Mouse (Mus musculus) myocyte (in vitro differentiated cells): ENCODE results near the gene Gltp. TPM values are rescaled to one million over a fixed set of nuclear protein-coding genes. Genes with fewer than 3 reads are reported as not detected.

Experiments used
- H3K27me3 ChIP-seq: one replicate; pipeline ENCODE4 v1.6.1; 2011; ENCODE audit not compliant: control insufficient read depth, insufficient read depth, insufficient read length
- H3K36me3 ChIP-seq: one replicate; pipeline ENCODE4 v1.6.1; 2011; ENCODE audit not compliant: control insufficient read depth, insufficient read depth
- H3K4me2 ChIP-seq: one replicate; pipeline ENCODE4 v1.6.1; 2011; ENCODE audit warnings: low read depth, control low read depth
- H3K4me3 ChIP-seq: one replicate; pipeline ENCODE4 v1.5.1; 2011; ENCODE audit warnings: mild to moderate bottlenecking, control low read depth, moderate library complexity
- H3K79me2 ChIP-seq: one replicate; pipeline ENCODE4 v1.6.1; 2011; ENCODE audit not compliant: control insufficient read depth, insufficient read depth
- H3ac ChIP-seq: one replicate; pipeline ENCODE4 v1.6.1; 2011; ENCODE audit not compliant: control insufficient read depth, insufficient read length
- CEBPB ChIP-seq: IDR thresholded peaks from 2 replicates; pipeline ENCODE4 v1.6.1; 2011; ENCODE audit warnings: mild to moderate bottlenecking, moderate library complexity; ENCODE audit not compliant: poor library complexity, insufficient read depth, severe bottlenecking
- E2F4 ChIP-seq: IDR thresholded peaks from one replicate; pipeline ENCODE4 v1.6.1; 2011; ENCODE audit warnings: mild to moderate bottlenecking, control low read depth, moderate library complexity; ENCODE audit not compliant: insufficient read depth
- MAX ChIP-seq: IDR thresholded peaks from one replicate; pipeline ENCODE4 v1.6.1; 2011; ENCODE audit warnings: low read depth, mild to moderate bottlenecking, control low read depth
- MYOD1 ChIP-seq, 3 experiments: IDR thresholded peaks; one replicate each; pipeline ENCODE4 v1.6.1; 2011; ENCODE audit warnings: control low read depth in 2 of 3, low read depth in 2 of 3, mild to moderate bottlenecking in 2 of 3, moderate library complexity in 1 of 3; ENCODE audit not compliant: insufficient read length in 2 of 3, control insufficient read depth in 1 of 3
- MYOG ChIP-seq, 3 experiments: IDR thresholded peaks; one replicate each; pipeline ENCODE4 v1.6.1; 2011; ENCODE audit warnings: control low read depth in 2 of 3, low read depth in 2 of 3, mild to moderate bottlenecking in 2 of 3; ENCODE audit not compliant: insufficient read length in 2 of 3, control insufficient read depth in 1 of 3, insufficient read depth in 1 of 3
- POLR2A ChIP-seq: IDR thresholded peaks from one replicate; pipeline ENCODE4 v1.6.1; 2011; ENCODE audit warnings: low read depth, mild to moderate bottlenecking, control low read depth, moderate library complexity; ENCODE audit not compliant: insufficient read length
- POLR2AphosphoS2 ChIP-seq: IDR thresholded peaks from one replicate; pipeline ENCODE4 v1.6.1; 2011; ENCODE audit warnings: low read depth, control low read depth; ENCODE audit not compliant: insufficient read length
- REST ChIP-seq: IDR thresholded peaks from one replicate; pipeline ENCODE4 v1.6.1; 2011; ENCODE audit warnings: mild to moderate bottlenecking, control low read depth, moderate library complexity; ENCODE audit not compliant: insufficient read depth, insufficient read length
- SRF ChIP-seq: IDR thresholded peaks from one replicate; pipeline ENCODE4 v1.6.1; 2011; ENCODE audit warnings: low read depth; ENCODE audit not compliant: control insufficient read depth, insufficient read length
- TCF12 ChIP-seq: IDR thresholded peaks from one replicate; pipeline ENCODE4 v1.6.1; 2011; ENCODE audit warnings: mild to moderate bottlenecking, control low read depth; ENCODE audit not compliant: poor library complexity, insufficient read depth, severe bottlenecking
- TCF3 ChIP-seq: IDR thresholded peaks from one replicate; pipeline ENCODE4 v1.6.1; 2011; ENCODE audit warnings: low read depth, control low read depth; ENCODE audit not compliant: insufficient read length
- USF1 ChIP-seq: IDR thresholded peaks from one replicate; pipeline ENCODE4 v1.6.1; 2011; ENCODE audit warnings: low read depth, mild to moderate bottlenecking, control low read depth, moderate library complexity
- polyA plus RNA-seq: library from polyadenylated mRNA; unstranded; fragments of >200 nt; fragmentation: generic; extraction: Trizol; gene quantifications from one replicate; pipeline ENCODE4 v1.2.1, GENCODE M21; 2012; ENCODE audit warnings: missing spikeins

Gene Gltp
- polyA plus RNA-seq, 1 experiment = 45.2 TPM

DNA sequence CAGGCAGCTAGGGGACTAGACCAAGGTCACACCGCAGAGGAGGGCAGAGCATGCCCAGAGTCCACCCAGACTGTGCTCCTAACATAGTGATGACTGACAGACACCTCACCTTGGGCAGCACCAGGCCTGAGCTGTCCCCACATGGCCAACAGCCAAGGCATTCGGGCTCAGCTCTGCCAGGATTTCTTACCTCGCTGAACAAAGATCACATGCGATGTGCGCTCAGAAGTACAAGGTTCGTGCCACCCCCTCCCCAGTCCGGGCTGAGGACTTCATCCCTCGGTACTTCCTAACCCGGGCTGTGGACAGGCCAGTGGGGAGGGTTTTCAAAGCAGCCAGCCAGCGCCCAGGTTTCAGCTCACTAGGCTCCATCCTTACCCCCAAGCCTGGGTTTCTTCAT lies 33.4 kb downstream of the Gltp start:
- Histone ChIP-seq H3K4me3 (no peak overlapping the region), H3K4me2 (no peak overlapping the region), H3K36me3 (no peaks in the 10 kb centered on the region), H3ac (no peak overlapping the region), H3K27me3 (peaks cover 14% of the 10 kb centered on the region), H3K79me2 (no peaks in the 10 kb centered on the region)
- TF ChIP-seq E2F4 = no peak
- TF ChIP-seq TCF3 = no peak
- no peak for TF ChIP-seq SRF
- no peak for TF ChIP-seq MYOD1 (IDR thresholded peaks at IDR 0.05; ENCODE audit: control insufficient read depth in 1 of 3, insufficient read length in 2 of 3, low read depth in 2 of 3)
- no peak for TF ChIP-seq MYOG (IDR thresholded peaks at IDR 0.05; ENCODE audit: control insufficient read depth in 1 of 3, insufficient read depth in 1 of 3, insufficient read length in 2 of 3, low read depth in 2 of 3)
- no peak for TF ChIP-seq CEBPB
- TF ChIP-seq POLR2A = no peak
- TF ChIP-seq USF1 = no peak
- TF ChIP-seq TCF12 = no peak
- TF ChIP-seq POLR2AphosphoS2 = no peak
- TF ChIP-seq MAX = no peak
- TF ChIP-seq REST = no peak

DNA sequence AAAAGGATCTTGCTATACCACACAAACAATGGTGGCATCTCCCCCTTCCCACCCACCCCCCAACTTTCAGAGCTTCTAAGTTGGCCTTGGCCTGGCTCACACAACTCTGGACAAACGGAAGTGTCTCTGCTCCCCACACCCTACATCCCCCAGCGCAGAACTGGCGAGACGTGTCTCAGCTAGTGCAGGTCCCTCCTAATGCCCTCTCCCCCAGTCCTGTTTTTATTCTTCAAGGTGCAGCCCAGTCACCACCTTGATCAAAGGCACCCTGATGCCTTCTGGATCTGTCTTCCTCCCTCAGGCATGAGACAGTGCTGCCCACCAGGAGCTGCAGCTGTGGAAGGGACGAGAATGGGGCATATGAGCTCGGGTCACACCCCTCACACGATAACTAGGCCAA lies 34.5 kb downstream of the Gltp start:
- H3K4me3 ChIP-seq = no peak overlapping the region
- no peak overlapping the region for H3ac ChIP-seq
- no peaks in the 10 kb centered on the region for H3K36me3 ChIP-seq
- no peaks in the 10 kb centered on the region for H3K79me2 ChIP-seq
- H3K27me3 ChIP-seq = peaks cover 14% of the 10 kb centered on the region
- no peak for TF ChIP-seq CEBPB
- no peak for TF ChIP-seq MYOD1 (IDR thresholded peaks at IDR 0.05; ENCODE audit: control insufficient read depth in 1 of 3, insufficient read length in 2 of 3, low read depth in 2 of 3)
- TF ChIP-seq E2F4 = no peak
- TF ChIP-seq USF1 = no peak
- TF ChIP-seq TCF3 = no peak
- no peak for TF ChIP-seq REST
- no peak overlapping the region for H3K4me2 ChIP-seq

DNA sequence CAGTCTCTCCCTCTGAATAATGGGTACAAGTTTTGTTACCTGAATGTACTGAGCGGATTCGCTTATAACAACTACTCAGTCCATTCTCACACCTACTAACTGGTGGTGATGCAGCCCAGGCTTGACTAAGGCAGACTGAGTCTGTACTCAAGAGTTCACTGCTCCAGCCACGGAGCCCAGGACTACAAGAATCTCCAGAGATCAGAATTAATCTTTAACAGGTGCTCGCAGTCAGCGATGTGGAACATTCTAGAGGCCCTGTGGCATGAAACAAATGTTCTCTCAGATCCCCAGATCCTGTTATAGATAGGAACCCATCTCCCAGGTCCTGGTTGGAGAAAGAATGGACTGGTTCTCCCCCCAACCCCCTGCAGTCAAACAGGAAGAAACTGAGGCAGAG lies 35.1 kb downstream of the Gltp start:
- H3K36me3 ChIP-seq = no peaks in the 10 kb centered on the region
- H3K27me3 ChIP-seq = peaks cover 14% of the 10 kb centered on the region
- no peaks in the 10 kb centered on the region for H3K79me2 ChIP-seq
- H3K4me2 ChIP-seq = no peak overlapping the region
- H3K4me3 ChIP-seq = no peak overlapping the region
- no peak for TF ChIP-seq MAX
- no peak for TF ChIP-seq MYOG (IDR thresholded peaks at IDR 0.05; ENCODE audit: control insufficient read depth in 1 of 3, insufficient read depth in 1 of 3, insufficient read length in 2 of 3, low read depth in 2 of 3)
- TF ChIP-seq SRF = no peak
- no peak for TF ChIP-seq E2F4
- no peak for TF ChIP-seq CEBPB
- no peak for TF ChIP-seq TCF3
- no peak for TF ChIP-seq POLR2AphosphoS2
- no peak for TF ChIP-seq POLR2A
- TF ChIP-seq TCF12 = no peak
- TF ChIP-seq MYOD1 (IDR thresholded peaks at IDR 0.05; ENCODE audit: control insufficient read depth in 1 of 3, insufficient read length in 2 of 3, low read depth in 2 of 3) = no peak
- no peak for TF ChIP-seq REST
- no peak for TF ChIP-seq USF1
- H3ac ChIP-seq = no peak overlapping the region

DNA sequence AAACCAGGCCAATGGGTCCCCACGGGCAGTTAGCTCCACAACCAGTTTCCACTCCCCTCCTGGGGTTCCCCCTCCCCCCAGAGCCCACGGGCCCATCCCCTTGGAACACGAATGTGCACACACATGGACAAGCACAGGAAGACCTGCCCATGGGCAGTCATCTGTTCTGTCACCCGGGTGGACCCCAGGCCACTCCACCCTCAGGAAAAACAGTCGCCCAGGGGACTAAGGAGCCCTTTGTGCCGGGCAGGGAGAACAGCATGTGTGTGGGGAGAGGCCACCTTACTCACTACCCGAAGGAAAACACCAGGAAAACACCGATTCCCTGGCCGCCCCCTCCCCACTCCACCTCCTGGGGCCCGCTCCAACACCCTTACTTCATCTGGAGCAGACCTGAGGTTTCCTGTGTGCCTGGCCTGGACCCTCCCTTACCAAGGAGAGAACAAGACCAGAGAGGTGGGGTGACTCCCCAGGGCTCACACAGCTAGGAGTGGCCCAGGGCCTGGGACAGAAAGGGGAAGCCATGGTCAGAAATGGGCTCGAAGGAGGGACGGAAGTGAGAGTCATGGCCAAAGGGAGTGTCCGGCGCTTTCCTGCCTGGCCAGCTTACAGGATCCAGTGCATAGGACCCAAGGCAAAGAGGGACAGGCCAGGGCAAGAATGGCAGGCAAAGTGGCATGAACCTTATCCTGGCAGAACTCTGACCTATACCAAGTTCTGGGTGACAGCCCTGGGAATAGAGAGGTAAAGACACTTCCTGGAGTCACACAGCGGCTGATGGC lies 36.9 kb downstream of the Gltp start:
- H3K27me3 ChIP-seq = peaks cover 14% of the 10 kb centered on the region

More for the DNA sequence above, 36.9 kb downstream of the Gltp start:
- no peak overlapping the region for H3ac ChIP-seq
- H3K4me2 ChIP-seq = no peak overlapping the region
- no peaks in the 10 kb centered on the region for H3K79me2 ChIP-seq
- no peaks in the 10 kb centered on the region for H3K36me3 ChIP-seq
- no peak for TF ChIP-seq MYOG (IDR thresholded peaks at IDR 0.05; ENCODE audit: control insufficient read depth in 1 of 3, insufficient read depth in 1 of 3, insufficient read length in 2 of 3, low read depth in 2 of 3)
- no peak for TF ChIP-seq USF1
- TF ChIP-seq TCF3 = no peak
- no peak for TF ChIP-seq MYOD1 (IDR thresholded peaks at IDR 0.05; ENCODE audit: control insufficient read depth in 1 of 3, insufficient read length in 2 of 3, low read depth in 2 of 3)
- TF ChIP-seq REST = no peak
- TF ChIP-seq POLR2AphosphoS2 = no peak
- no peak for TF ChIP-seq POLR2A
- no peak for TF ChIP-seq MAX
- no peak for TF ChIP-seq SRF
- TF ChIP-seq CEBPB = no peak
- no peak for TF ChIP-seq TCF12
- TF ChIP-seq E2F4 = no peak
- H3K4me3 ChIP-seq = no peak overlapping the region
